Mouse (Mus musculus) brain, embryonic 14.5 days (tissue): ENCODE measurements around the gene Acot11.

Source experiments
- CTCF ChIP-seq: fragments of 200-500 bp; IDR thresholded peaks from 2 replicates; pipeline ENCODE4 v1.5.1; 2012; ENCODE audit warnings: inconsistent platforms, mild to moderate bottlenecking, moderate library complexity, borderline replicate concordance; ENCODE audit not compliant: insufficient read depth, insufficient read length; ENCODE audit errors: extremely low read depth
- POLR2A ChIP-seq: fragments of 200-500 bp; IDR thresholded peaks from 2 replicates; pipeline ENCODE4 v1.6.1; 2012; ENCODE audit warnings: mild to moderate bottlenecking, inconsistent platforms, borderline replicate concordance; ENCODE audit not compliant: poor library complexity, insufficient read depth, insufficient read length, severe bottlenecking; ENCODE audit errors: extremely low read depth

GRCm38 (mm10) chr4:106838548-106839253 lies 33.9 kb upstream of the Acot11 start:
- TF ChIP-seq POLR2A (0 out of 2 replicates have a peak, but pooled peaks have one; percentile 29), CTCF (peak; percentile 90)
